Mouse (Mus musculus) megakaryocyte-erythroid progenitor cell, adult 5 weeks (primary cell): ENCODE measurements around the gene 9130023H24Rik. TPM values are rescaled to one million over a fixed set of nuclear protein-coding genes. Genes with fewer than 3 reads are reported as not detected.

Source experiments
- polyA plus RNA-seq: library from polyadenylated mRNA; stranded (reverse); fragments of >175 nt; gene quantifications from 2 replicates; pipeline ENCODE4 v1.2.3, GENCODE M21; 2012

The 9130023H24Rik gene
- polyA plus RNA-seq, result 0.54 and 0.72 TPM in 2 replicates

DNA sequence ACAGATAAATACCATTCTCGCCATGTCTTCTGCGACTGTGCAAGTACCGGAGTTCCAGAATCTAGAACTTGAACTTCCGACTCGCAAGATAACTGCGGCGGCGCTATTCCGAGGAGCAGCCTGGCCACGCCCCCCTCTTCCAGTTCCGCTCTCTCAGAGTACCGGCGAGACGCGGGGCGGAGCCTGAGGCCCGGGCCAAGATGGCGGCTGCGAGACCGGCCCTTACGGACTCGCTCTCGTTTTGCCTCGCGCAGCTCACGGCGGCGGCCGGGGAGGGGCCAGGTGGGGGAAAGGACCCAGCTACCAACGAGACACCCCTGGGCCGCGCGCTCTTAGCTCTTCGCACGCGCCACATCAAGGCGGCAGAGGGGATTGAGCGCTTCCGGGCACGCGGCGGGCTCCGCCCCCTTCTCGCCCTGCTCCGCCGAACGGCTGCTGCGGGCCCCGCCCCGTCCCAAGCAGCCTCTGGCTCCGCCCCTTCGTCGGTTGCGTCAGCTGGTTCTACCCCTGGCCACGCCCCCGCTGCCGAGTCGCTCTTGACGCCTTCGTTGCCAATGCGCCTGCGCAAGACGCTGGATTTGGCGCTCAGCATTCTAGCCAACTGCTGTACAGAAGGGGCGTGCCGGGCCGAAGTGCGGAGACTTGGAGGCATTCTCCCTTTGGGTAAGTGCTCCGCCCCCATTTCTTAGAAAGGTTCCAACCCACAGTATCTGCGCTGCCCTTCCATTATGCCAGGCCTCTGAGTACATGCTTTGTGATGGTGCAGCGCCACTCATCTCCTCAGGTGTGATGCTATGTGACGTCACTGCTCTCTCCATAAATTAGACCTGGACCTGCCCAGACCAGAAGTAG is at the start of gene 9130023H24Rik:
Gene 9130023H24Rik, minus strand, starts transcription at position 105 of the 852 bp plus-strand sequence.

GRCm38 (mm10) chr7:128265411-128265810 is 27.6 kb upstream of the 9130023H24Rik start, which contains the start of gene Slc5a2:
Gene Slc5a2 (plus strand): TSS chr7:128265657.

DNA sequence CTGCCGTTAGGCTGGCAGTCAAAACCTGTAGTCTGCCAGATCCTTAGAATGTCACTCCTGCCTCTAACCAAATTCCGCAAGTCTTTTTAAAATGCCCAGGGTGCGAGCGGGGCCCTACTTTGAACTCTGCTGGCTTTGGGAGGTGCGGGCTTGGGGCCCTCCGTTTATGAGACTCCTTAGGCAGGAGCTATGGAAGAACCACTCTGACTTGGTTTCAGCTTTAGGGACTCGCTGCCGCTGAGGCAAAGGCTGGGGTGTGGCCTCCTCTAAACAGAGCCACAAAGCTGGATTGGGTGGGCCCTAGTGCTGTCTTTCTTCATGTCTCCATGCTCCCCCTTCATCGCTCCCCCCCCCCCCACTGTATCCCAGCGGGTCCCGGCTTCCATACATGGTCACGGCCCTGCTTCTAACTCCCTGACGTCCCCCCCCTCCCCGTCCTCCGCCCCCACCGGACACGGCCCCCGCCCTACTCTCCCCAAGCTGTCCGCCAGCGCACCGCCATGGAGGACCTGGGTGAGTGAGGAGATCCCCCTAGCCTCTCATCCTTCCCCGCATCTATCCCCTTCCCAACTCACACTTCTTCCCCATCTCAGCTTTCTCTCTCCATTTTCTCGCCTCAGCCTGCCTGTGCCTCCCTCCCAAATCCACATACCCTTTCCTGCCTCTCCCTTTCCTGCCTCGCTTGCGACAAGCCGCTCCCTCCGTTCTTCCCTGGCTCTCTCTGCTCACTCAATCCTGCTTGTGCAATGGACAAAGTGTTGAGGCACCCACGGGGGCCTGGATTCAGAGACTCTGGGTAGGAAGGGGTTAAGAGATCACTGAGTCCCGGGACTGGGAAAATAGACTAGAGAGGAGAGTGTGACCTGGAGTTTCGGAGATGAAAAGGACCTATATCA is 8.9 kb upstream of the 9130023H24Rik start, which contains the start of gene Tgfb1i1:
Gene Tgfb1i1, plus strand, starts transcription at position 317 of the 896 bp plus-strand sequence.

GRCm38 (mm10) chr7:128236856-128237592 is 807 bp downstream of the 9130023H24Rik start, which contains the start of gene Armc5:
Gene Armc5 (plus strand): TSS chr7:128237342.

GRCm38 (mm10) chr7:128206152-128206551 is 31.7 kb downstream of the 9130023H24Rik start, which contains the start of gene Cox6a2:
Gene Cox6a2 (minus strand): TSS chr7:128206387.

Other genes with a start within 250 kb of the 9130023H24Rik start
- gene Pycard, start 244.2 kb downstream of the 9130023H24Rik start, polyA plus RNA-seq, result 17.0 and 20.0 TPM in 2 replicates
- gene Trim72, start 234.1 kb downstream of the 9130023H24Rik start, polyA plus RNA-seq, result 0.13 and 1.0 TPM in 2 replicates
- gene Itgam, start 175.4 kb downstream of the 9130023H24Rik start, polyA plus RNA-seq, result 11.0 and 16.3 TPM in 2 replicates
- gene Gm49368, start 175.3 kb downstream of the 9130023H24Rik start, polyA plus RNA-seq, result 0.93 TPM in 1 of 2 replicates, not detected in the other
- gene Itgax, start 108.5 kb downstream of the 9130023H24Rik start, polyA plus RNA-seq, result 1.9 and 2.5 TPM in 2 replicates
- 0.31 TPM in 2 replicates for gene Itgad, start 83.7 kb downstream of the 9130023H24Rik start, polyA plus RNA-seq
- 8.9 and 12.8 TPM in 2 replicates for gene Cox6a2, start 31.6 kb downstream of the 9130023H24Rik start, polyA plus RNA-seq
- gene Armc5, start 689 bp downstream of the 9130023H24Rik start, polyA plus RNA-seq, result 47.3 and 53.7 TPM in 2 replicates
- 0.61 and 0.67 TPM in 2 replicates for gene Tgfb1i1, start 8.8 kb upstream of the 9130023H24Rik start, polyA plus RNA-seq
- gene Slc5a2, start 27.6 kb upstream of the 9130023H24Rik start, polyA plus RNA-seq, result 0.61 and 0.62 TPM in 2 replicates
- gene BC017158, start 60.1 kb upstream of the 9130023H24Rik start, polyA plus RNA-seq, result 42.7 and 45.3 TPM in 2 replicates
- gene Rgs10, start 180.7 kb upstream of the 9130023H24Rik start, polyA plus RNA-seq, result 33.0 and 42.4 TPM in 2 replicates
- gene Tial1, start 223.7 kb upstream of the 9130023H24Rik start, polyA plus RNA-seq, result 73.3 and 88.3 TPM in 2 replicates